Mouse (Mus musculus) retina, postnatal 1 day (tissue): Measurements from ENCODE around the gene Mtcl1.
"Not testable (repeated sequence)": the region's sequence is repeated elsewhere in the genome, so short reads cannot be mapped to it uniquely, and the experiment has no call there.

ENCODE experiments used
- DNase-seq: peaks from one replicate; pipeline ENCODE4 v3.0.0-alpha.2; 2012

The Mtcl1 gene

DNA sequence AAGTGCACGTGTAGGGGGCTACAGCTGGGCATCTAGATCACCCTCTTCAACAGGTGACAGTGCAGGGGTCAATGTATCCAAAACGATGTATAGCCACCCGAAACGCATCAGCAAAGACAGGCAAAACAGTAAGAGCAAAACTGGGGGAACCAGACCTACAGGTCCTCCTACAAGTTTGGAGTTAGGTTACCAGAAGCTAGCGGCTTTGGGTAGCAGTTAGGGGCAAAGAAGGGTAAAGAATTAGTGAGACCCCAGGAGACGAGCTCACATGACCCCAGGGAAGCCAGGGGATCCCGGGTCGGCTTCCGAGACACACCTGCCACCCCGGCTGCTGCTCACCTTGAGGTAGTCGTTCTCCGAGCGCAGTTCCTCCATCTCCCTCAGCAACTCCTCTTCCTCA is 1.6 kb downstream of the Mtcl1 start:
- DNase-seq, result no peak

DNA sequence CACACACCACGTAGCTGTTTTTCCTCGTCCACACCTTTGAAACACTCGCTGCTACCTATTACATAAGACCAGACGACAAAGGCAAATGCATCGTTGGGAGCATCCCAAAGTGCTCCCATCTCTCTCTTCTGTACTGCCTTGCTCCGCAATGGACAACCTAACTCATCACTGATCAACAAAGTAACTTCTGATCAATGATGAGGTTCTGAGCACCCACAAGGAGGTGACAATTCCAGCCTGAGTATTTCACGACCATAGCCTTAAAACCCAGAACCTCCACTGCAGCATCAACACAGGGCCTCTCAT is 2.6 kb downstream of the Mtcl1 start:
- no peak for DNase-seq

DNA sequence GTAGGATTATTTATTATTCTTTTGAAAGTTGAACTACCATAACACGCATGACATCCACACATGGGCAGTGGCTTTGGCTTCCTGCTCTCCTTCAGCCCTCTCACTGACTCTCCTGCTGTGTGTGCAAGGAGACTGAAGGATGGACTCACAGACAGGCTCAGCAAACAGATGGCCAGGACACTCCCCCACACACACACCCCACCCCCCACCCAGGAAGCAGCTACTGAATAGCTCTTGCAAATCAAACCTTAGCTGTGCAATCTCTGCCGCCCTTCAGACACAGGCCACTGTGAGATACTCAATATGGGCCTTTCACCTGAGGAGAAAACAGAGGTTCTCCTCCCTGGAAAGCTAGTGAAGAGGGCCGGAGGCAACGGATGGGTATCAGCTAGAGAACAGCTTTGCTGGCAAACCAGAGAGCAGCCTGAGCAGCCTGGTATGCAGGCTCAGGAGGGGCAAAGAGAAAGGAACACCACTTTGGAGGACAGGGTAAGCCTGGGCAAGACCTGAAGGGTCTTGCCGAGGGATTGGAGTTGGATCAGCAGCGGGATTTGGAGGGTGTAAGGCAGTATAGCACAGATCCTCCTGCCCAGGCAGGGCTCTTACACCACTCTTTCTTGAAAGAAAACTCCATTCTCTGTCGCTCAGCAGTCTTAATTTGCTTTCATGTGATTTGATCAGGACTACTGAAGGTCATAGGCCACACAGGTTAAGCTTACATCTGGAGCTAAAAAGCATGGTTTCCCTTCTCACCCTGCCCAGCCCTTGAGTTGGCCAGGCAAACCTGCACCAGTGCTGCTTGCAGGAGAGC is 3.1 kb downstream of the Mtcl1 start:
- peak; percentile 44 for DNase-seq

DNA sequence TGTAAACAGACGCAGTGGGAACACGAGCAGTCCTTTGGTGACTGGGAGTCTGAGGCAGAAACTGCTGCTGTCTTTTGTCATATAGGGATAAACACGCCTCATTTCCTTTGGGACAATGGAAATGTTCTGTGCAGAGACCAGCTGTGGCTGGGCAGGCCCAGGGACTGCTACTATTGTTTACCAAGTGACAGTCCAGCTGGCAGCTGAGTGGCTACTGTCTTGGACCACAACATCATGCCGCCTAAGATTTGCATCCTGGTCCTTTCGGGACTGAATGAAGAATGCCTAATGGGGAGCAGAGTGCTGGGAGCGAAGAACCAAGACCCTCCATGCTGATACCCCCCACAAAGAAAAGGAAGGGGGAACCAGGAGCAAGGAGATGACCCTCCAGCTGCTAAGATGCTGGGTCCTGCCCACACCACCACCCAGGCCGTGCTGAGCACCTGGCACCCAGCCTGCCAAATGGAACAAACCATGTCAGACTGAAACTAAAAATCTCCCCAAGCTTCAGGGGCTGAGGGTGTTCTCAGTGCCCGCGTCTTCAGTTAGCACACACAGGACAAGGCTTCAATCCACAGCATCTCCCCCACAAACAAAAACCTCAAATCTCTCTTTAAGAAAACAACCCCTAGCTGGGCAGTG is 5.4 kb downstream of the Mtcl1 start:
- DNase-seq, result peak; percentile 92

DNA sequence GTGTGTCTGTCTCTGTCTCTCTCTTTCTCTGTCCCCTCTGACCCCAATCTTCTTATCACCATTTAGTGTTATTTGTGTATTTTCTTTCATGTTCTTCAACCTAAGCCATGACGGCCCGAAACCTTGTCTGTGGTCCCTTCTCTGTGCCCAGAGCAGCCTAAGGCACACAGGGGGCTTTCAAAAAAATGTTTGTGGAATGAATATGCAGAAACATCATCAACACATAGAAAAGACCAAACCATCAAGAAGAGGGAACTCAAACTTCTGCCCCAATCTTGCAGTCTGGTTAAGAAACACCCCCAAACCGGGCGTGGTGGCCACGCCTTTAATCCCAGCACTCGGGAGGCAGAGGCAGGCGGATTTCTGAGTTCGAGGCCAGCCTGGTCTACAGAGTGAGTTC is 9.7 kb downstream of the Mtcl1 start:
- no peak for DNase-seq

DNA sequence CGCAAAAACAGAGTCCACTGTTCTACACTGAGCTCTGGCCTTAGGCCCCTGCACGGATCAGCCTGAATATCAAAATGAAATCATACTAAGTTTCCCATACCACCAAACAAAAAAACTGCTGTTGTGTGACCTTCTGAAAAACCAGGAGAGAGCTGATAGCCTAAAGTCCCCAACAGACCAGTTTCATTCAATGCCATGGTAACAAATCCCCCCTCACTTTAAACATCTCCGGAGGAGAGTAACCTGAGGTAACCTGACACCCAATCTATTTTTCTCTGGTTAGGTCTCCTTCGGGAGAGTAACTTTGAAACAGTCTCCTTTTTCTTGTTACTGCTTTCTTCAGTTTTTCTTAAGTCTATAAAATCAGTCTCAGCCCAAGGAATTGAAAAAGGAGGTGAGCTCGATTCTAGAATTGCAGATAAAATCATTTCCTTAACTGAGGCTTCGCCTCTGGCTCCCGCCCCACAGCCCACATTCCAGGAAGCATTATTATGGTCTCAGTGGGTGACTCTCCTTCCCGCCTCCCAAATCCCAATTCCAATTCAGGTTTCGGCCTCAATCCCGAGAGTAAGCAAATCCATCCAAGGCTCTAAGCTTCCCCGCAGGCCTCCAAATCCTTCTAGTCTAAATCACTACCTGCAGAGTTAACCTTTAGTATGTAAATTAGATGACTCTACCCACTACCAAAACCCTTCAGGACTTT is 10.3 kb downstream of the Mtcl1 start:
- no peak for DNase-seq

DNA sequence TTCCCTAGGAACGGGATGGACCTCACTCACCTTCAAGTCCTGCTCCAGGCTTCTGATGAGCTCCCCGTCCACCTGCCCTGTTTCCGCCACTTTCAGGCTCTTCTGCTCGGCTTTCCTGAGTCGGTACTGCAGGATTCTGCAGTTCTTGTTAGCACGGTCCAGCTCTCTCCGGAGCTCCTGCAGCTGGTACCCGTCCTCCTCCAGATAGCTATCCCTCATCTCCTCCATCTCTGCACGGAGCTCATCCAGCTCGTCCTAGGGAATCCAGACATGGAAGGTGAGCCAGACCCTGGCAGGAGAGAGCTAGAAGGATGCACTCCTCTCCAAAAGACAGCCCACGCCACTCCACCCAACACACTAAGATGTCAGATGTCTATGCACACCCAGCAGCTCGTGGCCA is 11.4 kb downstream of the Mtcl1 start:
- no peak for DNase-seq

DNA sequence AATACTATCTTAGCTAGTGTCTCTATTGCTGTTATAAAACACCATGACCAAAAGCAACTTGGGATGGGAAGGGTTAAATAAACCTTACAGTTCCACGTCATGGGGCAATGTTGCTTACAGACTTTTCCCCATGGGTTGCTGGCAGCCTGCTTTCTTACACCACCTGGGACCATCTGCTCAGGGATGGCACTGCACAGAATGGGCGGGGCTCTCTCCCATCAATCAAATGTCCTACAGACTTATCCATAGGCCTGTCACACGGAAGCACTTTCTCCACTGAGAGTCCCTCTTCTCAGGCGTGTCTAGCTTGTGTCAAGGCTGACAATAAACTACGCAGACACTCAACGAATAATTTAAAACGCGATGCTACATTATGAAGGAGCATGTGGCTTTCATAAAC is 12.7 kb downstream of the Mtcl1 start:
- peak; percentile 55 for DNase-seq

DNA sequence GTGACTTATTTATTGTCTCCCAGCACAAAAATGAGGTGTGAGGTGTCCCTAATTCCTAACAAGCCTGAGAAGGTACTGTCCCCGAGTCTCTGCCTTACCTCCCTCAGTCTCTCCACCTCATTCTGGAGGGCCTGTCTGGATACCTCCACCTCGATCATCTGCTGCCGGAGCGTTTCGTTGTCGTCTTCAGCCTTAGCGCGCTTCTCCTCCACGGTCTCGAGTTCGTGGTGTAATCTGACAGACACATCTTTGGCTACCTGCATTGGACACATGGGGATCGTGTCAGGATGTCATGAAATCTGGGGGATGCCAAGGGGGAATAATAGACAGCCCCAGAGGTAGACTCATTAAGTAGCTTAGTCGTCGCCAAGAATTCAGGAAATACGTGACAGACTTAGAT is 13.6 kb downstream of the Mtcl1 start:
- DNase-seq, result no peak

DNA sequence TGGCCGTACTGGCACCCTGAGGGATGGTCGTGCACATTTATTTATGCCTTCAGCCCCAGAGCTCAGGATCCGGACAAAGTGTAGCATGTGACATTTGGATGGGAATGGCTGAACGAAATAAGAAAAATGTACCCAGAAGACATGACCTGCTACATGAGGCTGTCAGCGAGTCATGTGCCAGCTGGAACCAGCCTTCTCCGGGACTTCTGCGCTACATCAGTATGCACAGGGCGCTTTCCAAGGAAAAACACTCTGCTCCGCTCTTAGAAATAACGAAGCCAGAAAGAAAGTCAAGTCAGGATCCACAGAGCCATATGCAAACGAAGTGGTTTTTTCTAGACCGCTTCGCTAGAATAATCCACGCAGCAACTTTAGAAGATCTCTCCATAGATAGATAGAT is 14.5 kb downstream of the Mtcl1 start:
- no peak for DNase-seq

DNA sequence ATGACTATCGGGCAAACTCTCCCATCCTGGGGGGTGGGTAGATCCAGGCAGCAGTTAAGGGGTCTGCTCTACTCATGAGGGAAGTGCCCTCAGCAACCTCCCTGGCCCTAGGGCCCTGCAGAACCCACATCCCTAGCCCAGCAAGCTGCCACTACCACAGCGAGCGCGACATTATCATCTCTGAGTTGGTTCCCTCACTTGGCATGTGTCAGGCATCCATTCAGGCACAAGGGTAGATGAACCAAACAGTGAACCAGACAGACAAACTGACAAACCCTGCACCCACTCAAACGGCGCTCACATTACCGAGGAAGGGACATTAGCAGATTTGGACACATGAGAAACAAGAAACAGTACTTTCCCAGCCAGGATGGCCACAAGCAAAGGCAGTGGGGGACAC is 15.0 kb downstream of the Mtcl1 start:
- no peak for DNase-seq

DNA sequence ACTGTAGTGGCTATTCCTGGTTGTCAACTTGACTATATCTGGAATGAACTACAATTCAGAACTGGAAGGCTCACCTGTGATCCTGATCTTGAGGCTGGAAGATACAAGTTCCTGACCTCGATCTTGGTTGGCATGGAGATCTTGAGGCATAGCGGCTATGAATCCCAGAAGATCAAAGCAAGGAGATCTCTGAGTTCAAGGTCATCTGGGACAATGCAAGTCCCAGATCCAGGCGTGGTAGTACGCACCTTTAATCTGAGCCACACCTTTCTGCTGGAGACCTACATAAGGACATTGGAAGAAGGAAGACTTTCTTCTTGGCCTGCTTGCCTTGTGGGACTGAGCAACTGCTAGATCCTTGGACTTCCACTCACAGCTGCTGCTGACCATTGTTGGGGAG is 24.9 kb downstream of the Mtcl1 start:
- not testable (repeated sequence) for DNase-seq

DNA sequence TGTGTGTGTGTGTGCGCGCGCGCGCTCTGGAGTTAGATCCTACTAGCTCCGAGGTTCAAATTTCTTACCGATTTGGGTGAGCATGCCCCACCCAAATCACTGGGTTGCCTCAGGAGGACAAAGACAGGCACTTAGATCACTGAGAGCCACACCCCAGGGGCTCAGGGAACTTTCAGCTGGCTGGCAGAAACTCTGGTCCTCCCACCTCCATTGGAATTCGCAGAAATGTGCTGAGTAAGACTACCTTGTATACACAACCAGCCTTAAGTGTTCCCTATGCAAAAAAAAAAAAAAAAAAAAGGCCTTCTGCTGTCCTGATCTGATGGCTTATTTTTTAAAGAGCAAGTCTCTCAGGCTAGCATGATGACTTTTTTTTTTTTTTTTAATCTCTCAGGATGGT is 30.1 kb downstream of the Mtcl1 start:
- no peak for DNase-seq

DNA sequence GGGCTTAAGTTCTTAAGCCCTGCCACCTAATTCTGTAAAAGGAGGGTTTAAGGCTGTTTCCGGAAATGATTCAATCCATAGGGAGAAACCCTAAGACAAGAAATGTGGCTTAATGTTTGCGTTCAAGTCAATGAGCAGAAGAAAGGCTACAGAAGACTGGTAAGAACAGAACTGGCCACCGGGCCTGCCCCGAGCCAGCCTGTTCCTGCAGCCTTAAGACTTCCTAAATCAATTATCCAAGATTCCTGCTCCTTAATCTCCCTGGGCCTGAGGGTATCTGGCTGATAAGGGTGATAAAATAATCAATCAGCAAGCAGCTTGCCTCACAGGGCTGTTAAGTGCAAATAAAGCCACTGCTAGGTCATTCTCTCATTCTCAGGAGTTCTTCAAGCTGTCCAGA is 31.8 kb downstream of the Mtcl1 start:
- no peak for DNase-seq

DNA sequence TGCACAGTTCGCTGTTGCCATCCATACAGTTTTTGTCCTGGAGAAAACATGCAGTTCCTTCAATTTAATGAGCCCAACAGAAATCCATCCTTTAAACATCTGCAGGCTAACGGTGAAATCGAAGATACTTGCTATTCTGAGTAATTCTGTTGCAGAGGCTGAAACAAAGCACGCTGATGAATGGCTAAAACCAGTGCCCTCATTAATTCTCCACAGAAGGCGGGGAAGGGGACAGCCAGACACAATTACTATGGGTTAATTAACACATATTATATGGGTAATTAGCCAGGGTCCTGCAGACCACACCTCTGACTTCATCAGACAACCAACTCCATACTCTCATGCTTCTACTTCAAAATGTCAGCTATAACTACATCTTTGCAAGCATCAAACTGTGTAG is 32.2 kb downstream of the Mtcl1 start:
- DNase-seq, result peak; percentile 87

DNA sequence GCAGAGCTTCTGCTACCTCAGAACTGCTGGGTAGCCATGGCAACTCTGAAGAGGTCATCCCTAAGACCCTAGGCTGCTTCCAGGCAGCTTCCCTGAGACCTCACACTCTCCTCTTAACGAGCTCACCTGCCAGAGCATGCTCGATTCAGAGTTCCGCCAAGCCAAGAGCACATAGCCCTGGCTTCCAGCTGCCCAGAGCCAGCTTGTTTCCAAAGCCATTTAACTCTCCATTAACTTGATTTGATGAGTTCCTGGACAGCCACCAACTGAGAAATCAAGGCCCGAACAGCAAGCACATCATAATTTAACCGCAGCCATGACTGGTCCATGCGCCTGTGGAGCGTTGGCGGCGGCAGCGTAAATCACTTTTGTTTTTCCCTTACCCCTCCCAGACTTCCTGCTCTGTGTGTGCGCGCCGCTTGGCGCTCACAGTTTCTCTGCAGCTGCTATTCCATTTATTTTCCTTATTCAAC is 32.7 kb downstream of the Mtcl1 start:
- DNase-seq, result peak; percentile 80

DNA sequence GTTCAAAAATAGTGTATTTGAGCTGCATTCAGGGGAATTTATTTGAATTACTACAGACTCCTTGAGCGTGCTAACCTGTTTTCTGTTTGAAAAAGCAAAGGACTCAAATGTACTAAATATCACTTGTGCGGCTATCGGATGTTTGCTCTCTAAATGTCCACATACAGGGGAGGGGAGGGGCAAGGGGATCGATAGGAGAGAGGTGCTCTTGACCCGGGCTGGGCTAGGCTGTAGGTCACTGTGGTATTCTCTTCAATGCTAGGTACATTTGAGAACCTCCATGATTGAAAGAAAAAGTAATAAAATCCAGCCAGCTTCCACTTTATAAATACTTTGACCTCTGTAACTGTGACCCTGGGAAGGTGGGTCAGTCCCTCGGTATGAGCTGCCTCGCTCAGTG is 33.1 kb downstream of the Mtcl1 start:
- DNase-seq, result no peak

DNA sequence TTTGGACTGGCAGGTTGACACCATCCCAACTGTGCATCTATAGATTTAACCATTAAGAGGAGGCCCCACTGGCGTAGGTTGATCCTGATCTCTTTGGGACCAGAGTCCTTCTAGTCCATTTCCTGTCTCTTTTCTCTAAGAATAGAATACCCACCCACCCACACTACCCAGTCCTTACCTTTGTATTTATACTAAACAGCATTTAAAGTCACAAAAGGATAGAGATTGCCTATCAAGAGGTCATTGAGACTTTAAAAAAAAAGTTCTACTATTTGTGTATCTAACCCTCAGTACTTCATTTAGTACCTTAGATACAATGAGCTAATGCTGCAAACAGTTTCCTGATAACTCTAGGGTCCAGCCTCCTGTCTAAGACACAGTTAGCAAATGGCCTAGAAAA is 35.2 kb downstream of the Mtcl1 start:
- DNase-seq, result no peak

DNA sequence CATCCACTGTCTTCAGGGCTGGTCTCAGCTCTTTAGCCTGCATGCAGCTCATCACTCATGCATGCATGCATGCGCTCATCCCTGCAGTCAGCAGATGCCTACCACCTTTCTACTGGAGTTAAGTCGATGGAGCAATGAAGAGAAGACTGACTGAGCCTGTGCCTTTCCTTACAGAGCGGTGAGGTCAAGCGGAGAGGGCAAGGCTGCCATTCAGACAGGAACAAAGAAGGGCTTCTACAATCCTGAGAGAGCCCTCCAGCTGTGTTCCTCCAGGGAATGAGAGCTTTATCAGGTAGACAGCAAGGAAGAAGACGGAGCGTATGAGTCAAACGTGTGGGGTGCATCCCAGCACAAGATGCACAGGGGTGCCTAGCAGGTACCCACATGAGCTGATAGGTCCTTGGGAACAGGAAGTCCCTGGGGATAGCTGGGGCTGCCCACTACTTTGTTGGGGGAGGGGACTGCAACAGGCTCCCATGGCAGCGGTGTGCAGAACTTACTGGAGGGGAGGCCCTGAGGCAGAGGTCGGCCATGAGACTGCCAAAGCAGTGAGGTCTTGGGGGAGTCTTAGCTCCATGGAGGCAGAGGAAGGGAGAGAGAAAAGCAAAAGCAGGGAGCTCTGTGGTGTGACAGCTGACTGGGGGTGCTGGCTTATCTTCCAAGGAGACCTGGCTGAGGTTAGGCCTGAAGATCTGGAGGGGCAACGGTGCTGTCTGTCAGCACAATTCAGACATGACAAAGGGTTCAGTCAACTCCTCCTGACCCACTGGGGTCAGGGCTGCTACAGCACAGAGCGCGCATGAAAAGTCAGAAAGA is 37.2 kb downstream of the Mtcl1 start:
- peak; percentile 68 for DNase-seq

DNA sequence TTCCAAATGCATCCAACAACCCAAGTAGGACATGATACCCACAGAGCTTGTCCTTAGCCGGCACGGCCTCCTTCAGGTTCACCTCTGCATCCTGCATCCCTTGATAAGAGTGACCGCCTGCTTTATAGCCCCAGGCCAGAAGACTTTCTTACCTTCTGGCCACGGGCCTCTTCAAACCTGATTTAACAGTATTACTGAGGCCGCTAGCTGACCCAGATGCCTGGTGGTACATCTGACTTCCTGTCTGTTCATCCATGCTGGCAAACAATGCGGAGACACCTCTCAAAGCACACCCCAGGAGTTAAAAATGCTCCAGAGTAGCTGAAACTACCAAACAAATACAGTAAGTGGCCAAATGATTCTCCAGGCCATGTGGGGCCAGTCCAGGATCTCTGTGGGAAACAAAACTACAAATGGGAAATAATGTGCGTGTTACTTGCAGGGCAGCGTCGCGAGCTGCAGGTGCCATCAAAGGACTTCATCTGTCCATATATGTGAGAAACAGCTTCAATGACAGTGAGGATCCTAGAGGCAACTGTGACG is 38.6 kb downstream of the Mtcl1 start:
- DNase-seq, result no peak

DNA sequence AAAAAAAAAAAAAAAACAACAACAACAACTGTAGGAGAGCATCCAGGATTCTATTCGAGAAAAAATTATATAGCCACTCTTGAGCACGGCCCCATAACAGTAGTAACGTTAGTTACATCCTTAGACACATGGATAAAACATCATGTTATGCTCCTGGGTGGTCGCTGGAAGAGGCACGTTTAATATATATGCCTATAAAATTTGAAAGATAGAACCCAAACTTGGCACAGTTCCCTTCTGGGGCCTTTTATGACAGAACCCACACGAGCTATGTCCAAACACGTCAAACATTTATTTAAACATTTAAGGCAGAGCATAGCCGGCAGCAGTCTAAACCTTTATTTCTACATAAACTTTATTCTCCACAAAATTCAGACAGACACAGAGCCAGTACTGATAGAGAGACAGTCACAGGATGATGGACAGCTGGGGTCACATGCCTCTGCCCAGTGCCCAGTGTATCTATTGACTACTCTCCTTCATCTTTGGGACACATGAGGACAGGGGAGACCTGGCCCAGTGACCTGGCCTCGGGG is 40.4 kb downstream of the Mtcl1 start:
- DNase-seq, result no peak

DNA sequence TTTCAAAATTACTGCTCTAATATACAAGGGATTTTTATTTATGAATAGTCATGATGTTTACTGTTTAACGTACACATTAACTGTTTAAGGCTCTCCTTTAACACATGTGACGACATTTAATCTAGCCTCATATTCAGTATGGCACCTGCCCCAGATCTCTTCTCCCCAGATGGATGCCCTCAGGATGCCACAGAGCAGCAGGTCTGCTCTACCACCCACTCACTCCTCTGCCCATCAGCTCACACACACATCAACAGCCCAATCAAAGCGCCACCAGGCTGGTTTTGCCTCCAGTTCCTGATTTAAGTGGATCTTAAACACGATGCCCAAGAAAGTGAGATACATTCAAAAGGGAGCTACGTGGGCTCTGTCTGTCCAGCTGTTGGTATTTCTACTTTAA is 41.1 kb downstream of the Mtcl1 start:
- no peak for DNase-seq

DNA sequence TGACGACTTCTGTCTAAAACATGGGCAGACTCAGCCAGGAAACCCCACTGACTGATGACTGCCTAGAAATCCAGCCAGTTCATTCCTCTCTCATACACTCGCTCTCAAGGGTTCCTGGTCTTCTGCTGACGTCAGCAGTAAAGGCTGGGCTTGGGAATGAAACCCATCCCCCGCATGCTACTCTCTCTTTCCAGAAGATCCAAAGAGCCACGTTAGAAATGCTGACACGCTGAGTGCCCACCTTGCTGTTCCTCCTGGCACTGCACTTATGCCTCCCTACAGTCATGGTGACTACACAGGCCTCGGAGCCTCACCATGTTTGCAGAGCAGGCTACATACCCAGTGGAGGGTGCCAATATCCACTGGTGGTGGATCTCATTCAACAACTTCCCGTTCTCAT is 41.7 kb downstream of the Mtcl1 start:
- DNase-seq, result no peak
